Mouse (Mus musculus) embryonic fibroblast, embryonic 13.5 days (primary cell): ENCODE measurements around the gene Unc13d. TPM values are rescaled to one million over a fixed set of nuclear protein-coding genes. Genes with fewer than 3 reads are reported as not detected.
"Not testable (repeated sequence)": the region's sequence is repeated elsewhere in the genome, so short reads cannot be mapped to it uniquely, and the experiment has no call there.

Experiments used
- H3K27ac ChIP-seq: 2 replicates; pipeline ENCODE4 v1.5.1; 2012; ENCODE audit warnings: low read length, control low read depth, inconsistent platforms; ENCODE audit not compliant: insufficient read depth
- H3K4me1 ChIP-seq: 2 replicates; pipeline ENCODE4 v1.6.1; 2011; ENCODE audit warnings: low read length; ENCODE audit not compliant: control insufficient read depth, insufficient read depth
- H3K4me3 ChIP-seq: 2 replicates; pipeline ENCODE4 v1.5.1; 2011; ENCODE audit warnings: mild to moderate bottlenecking, control low read depth, low read length; ENCODE audit not compliant: insufficient read depth
- CTCF ChIP-seq: IDR thresholded peaks from 2 replicates; pipeline ENCODE4 v1.5.1; 2011; ENCODE audit warnings: mild to moderate bottlenecking, control low read depth, low read length, moderate library complexity, borderline replicate concordance; ENCODE audit not compliant: insufficient read depth
- POLR2A ChIP-seq: IDR thresholded peaks from 2 replicates; pipeline ENCODE4 v1.6.1; 2011; ENCODE audit warnings: low read depth, mild to moderate bottlenecking, control low read depth, low read length, moderate library complexity
- polyA plus RNA-seq: library from polyadenylated mRNA; stranded (reverse); fragments of >200 nt; gene quantifications from 2 replicates; pipeline ENCODE4 v1.2.4, GENCODE M21; 2011; ENCODE audit warnings: low read depth; ENCODE audit not compliant: missing spikeins, insufficient read length

The Unc13d gene
- polyA plus RNA-seq, result not detected in 2 replicates

DNA sequence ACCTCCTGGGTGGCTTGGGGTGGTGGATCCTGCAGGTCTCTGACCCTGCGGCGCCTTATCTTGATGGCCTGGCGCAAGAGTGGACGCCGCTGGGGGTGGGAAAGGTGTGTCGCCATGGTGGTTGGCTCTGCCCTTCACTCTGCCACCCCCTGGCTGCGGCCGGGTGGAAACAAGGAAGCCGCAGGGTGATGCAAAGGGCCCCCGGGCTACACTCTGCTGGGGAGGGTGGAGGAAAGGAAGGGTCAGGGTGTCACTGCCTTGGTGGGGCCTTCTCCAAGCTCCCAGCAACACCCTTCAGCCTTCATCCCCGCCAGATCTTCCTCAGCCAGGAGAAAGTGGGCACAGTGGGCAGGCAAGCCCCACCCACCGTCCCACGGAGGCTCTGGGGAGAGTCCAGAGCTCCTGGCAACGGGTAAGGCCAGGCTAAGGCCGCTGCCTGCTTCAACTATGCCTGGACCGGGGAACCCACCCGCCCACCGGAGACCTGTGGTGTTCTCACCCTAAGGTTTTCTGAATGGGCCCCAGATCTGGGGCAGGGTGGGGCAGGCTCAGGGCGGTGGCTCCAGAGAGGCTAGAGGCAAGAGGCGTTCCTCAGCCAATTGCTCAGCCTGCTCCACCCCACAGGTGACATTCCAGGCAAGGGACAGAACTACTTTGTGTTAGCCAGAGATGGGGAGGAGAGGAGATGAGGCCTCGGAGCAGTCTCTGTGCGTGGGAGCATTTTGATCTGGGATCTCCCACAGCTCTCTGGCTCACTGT lies at the start of gene Unc13d:
Unc13d (minus strand) TSS at position 516 of the 759 bp plus-strand sequence.
- TF ChIP-seq POLR2A, result no peak
- no peak for TF ChIP-seq CTCF
- H3K27ac ChIP-seq, result no peak within 1 kb of the TSS
- H3K4me1 ChIP-seq, result no peaks in the 10 kb centered on the region
- H3K4me3 ChIP-seq, result no peak within 1 kb of the TSS

DNA sequence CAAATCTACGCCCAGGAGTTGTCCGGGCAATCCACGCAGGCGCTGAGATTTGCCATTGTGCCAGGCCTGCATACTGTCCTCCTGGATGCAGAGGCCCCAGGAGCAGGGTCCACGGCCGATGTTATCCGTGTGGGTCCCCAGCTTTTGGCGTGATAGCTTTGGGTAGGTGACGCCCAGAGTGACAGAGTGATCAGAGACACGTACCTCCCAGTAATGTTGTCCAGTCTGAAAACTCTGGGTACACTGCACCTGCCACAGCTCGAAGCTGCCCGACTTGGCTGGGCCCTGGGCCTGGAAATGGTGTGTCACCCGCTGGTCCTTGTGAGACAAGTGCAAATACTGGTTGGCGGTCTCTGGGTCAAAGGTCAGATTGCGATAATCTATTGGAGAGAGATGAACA lies 48.5 kb upstream of the Unc13d start:
- no peak for TF ChIP-seq POLR2A
- TF ChIP-seq CTCF, result no peak
- Histone ChIP-seq H3K27ac (no peak overlapping the region), H3K4me3 (no peak overlapping the region), H3K4me1 (peaks cover 3% of the 10 kb centered on the region; the same call in 1 of the 2 replicates)

DNA sequence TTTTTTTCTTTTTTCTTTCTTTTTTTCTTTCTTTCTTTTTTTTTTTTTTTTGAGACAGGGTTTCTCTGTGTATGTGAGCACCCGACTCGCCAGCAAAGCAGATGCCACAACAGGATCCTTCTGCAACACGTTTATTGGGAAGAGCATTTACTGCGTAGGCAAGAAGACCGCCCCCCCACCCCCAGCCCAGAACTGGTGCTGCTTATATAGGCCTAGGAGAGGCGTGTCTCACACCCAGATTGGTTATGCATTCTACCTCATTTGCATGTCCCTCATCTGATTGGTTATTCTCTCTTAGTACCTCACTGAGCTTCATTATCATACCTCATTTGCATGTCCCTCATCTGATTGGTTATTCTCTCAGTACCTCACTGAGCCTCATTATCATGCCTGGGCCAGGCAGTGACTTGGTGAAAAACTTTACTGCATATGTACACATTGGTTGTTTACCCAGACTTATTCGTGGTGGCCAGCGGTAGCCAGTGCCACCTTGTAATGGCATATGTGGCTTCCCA lies 44.0 kb upstream of the Unc13d start:
- not testable (repeated sequence) for H3K4me3 ChIP-seq, H3K4me1 ChIP-seq, H3K27ac ChIP-seq

DNA sequence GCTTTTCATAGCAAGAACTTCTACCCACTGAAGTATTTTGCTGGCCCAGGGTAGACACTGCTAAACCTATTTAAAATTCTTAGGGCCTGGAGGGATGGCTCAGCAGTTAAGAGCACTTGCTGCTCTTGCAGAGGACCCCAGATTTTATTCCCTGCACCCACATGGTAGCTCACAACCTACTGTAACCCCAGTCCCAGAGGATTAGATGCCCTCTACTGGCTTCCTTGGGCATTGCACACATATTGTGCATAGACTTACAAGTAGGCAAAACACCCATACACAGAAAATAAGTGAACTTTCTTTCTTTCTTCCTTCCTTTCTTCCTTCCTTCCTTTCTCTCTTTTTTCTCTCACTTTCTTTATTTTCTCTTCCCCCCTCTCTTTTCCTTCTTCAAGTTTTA lies 40.1 kb upstream of the Unc13d start:
- Histone ChIP-seq H3K27ac (no peak overlapping the region; the same call in 1 of the 2 replicates), H3K4me3 (no peak overlapping the region), H3K4me1 (no peaks in the 10 kb centered on the region)
- no peak for TF ChIP-seq CTCF
- no peak for TF ChIP-seq POLR2A

DNA sequence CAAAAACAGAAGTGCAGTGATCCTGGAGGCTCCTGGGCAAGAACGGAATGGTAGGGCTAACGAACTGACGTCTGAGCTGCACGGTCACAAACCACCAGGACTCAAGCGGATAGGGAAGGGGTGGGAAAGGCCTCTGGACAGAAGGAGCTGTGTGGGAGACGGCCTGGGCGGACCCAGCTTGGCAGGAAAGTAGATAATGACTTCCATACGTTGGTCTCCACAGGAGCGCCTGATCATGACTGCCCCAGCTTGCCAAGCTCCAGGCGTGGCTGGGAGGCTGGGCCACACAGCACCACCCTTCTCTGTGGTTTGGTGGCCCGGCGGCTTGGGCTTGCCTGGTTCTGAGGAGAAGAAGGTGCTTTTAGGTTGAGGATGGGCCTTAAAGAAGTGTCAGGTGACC lies 39.5 kb upstream of the Unc13d start:
- Histone ChIP-seq H3K27ac (peak overlapping the region; percentile 54), H3K4me3 (no peak overlapping the region), H3K4me1 (no peaks in the 10 kb centered on the region)
- TF ChIP-seq POLR2A (no peak), CTCF (no peak)

DNA sequence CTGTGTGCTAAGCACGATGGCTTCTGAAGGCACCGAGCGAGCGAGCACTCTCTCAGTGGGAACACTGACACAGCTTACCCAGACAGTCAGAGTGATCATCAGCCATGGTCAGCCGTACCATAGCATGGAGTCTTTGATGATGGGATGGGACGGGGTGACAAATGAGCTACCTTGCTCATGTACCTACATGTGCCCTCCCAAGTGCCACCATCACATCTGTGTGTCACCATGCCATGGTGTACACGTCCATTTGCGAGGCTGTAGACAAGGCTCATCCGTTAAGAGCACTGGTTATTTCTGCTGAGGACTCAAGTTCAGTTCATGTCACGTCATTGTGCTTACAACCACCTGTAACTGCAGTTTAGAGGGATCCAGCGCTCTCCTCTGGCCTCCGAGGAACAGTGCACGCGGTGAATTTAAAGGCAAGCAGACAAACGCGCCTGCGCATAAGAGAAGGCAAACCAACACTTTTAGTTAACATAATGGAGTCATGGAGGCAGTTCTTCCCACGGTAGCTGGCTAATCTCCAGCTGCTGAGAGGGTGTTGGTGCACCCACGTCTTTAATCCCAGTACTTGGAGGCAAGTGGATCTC lies 33.9 kb upstream of the Unc13d start:
- Histone ChIP-seq H3K27ac (no peak overlapping the region), H3K4me1 (peaks cover 4% of the 10 kb centered on the region; the same call in 1 of the 2 replicates), H3K4me3 (no peak overlapping the region)
- no peak for TF ChIP-seq CTCF
- TF ChIP-seq POLR2A, result no peak

DNA sequence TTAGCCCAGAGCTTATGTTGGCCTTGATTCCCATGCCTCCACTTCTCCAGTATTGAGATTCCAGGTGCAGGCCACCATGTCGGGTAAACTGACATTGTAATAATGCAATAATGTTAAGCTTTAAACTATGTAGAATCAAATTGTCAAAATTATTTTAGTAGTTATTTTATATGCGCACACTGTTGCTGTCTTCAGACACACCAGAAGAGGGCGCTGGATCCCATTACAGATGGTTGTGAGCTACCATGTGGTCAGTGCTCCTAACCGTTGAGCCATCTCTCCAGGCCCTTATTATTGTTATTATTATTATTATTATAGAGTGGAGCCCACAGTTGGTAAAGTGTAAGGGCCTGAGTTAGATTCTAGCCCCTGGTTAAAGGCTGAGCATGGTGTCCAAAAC lies 33.3 kb upstream of the Unc13d start:
- Histone ChIP-seq H3K4me3 (no peak overlapping the region), H3K27ac (no peak overlapping the region), H3K4me1 (peaks cover 4% of the 10 kb centered on the region; the same call in 1 of the 2 replicates)
- TF ChIP-seq CTCF (no peak), POLR2A (no peak)

DNA sequence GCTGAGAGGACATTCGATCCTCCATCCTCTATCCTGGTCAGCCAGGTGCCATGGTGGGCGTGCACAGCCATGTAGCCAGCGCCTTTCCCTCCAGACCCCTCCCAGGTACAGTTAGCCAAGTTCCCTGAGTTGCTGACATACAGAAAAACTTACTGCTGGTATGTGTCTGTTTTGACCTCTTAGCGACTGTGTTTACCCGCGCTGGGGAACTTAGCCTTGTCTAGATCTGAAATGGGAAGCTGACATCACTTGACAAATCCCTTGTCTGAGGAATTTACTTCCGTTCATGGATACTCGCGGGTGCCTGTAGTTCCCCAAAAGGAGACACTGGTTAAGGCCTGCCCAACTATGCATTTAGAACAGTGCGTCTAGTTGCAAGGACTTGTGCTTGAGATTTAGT lies 32.8 kb upstream of the Unc13d start:
- TF ChIP-seq POLR2A, result no peak
- H3K4me1 ChIP-seq, result peaks cover 4% of the 10 kb centered on the region; the same call in 1 of the 2 replicates
- H3K27ac ChIP-seq, result peak overlapping the region; percentile 14; the same call in 1 of the 2 replicates
- H3K4me3 ChIP-seq, result peak overlapping the region; percentile 67

DNA sequence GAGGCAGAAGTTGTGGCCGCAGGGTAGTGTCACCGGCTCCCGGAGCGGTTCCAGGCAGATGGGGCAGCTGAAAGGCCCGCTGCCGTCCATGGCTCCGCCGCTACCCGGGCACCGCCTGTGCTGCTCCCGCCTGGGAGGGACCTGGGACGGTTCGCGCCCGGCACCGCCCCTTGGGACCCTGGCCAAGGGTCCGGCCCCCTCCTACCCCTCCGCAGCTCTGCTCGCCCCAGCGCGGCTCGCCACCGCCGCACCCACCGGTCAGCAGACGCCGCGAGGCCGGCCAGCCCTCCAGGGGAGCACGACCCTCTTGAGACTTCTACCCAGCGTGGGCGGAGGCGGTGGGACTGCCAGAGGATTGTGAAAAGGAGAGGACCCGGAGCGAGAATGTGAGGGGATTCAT lies 32.4 kb upstream of the Unc13d start:
- Histone ChIP-seq H3K4me3 (peak overlapping the region; percentile 67), H3K27ac (peak overlapping the region; percentile 66; the same call in 1 of the 2 replicates), H3K4me1 (peaks cover 4% of the 10 kb centered on the region; the same call in 1 of the 2 replicates)
- TF ChIP-seq POLR2A, result peak; percentile 81
- no peak for TF ChIP-seq CTCF

DNA sequence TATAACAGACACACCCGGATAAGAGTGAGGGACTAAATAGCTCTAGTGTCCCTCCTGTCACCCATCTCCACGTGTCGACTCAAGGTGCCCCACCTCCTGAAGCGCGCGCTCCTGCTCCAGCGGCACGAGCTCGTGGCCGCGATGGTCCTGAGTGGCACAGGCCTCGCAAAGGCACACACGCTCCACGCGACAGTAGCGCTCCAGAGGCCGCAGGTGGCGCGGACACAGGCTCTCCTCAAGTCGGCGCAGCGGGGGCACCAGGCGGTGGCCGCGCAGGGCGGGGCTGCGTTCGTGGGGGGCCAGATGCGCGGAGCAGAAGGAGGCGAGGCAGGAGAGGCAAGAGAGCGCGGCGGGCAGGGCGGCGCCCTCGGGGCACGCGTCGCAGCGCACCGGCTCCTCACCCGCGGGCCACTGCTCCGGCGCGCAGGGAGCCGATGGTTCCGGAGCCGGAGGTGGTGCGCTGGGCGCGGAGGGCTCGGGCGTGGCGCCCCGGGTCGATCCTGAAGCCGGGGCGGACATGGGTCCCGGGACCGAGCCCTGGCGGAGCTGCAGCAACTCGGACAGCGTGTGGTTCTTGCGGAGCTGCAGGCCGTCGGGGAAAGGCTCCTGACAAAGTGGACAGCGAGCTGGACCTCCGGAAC lies 31.8 kb upstream of the Unc13d start:
- Histone ChIP-seq H3K27ac (peak overlapping the region; percentile 66), H3K4me3 (peak overlapping the region; percentile 67), H3K4me1 (peaks cover 6% of the 10 kb centered on the region)
- TF ChIP-seq POLR2A, result 0 out of 2 replicates have a peak, but pooled peaks have one; percentile 9
- TF ChIP-seq CTCF, result no peak
